Mouse (Mus musculus): Measurements from ENCODE around the gene Ankrd11. TPM values are rescaled to one million over a fixed set of nuclear protein-coding genes. Genes with fewer than 3 reads are reported as not detected.

The Ankrd11 gene
- polyA plus RNA-seq (2016; fragmentation: Nextera tagmentation; extraction: Ambion mirVana) = 43.9 and 44.0 TPM in 2 replicates

GRCm38 (mm10) chr8:123042158-123042973 is at the start of gene Ankrd11:
TSS of gene Ankrd11 (minus strand) at chr8:123042277.
- Histone ChIP-seq H3K4me2 (peak within 1 kb of the TSS; percentile 84), H3K27ac (peak within 1 kb of the TSS; percentile 100), H3K9me3 (replicated peaks) (no peaks in the 10 kb centered on the region), H3K36me3 (peaks cover 18% of the 10 kb centered on the region; the same call in 1 of the 2 replicates), H3K9ac (peak within 1 kb of the TSS; percentile 100), H3K27me3 (replicated peaks) (no peaks in the 10 kb centered on the region), H3K4me1 (peaks cover 59% of the 10 kb centered on the region), H3K4me3 (peak within 1 kb of the TSS; percentile 100)
- WGBS (ENCODE audit: insufficient replicate concordance) = under 1% methylated on average over 88 of the region's 91 CpGs
- peak; percentile 96 for ATAC-seq

- Histone ChIP-seq H3K4me3 (no peak overlapping the region), H3K36me3 (peaks cover 99% of the 10 kb centered on the region), H3K27me3 (replicated peaks) (no peaks in the 10 kb centered on the region), H3K4me1 (no peaks in the 10 kb centered on the region), H3K9me3 (replicated peaks) (no peaks in the 10 kb centered on the region), H3K27ac (no peak overlapping the region), H3K4me2 (no peak overlapping the region), H3K9ac (no peak overlapping the region)
- 74% methylated on average over 9 of the region's 9 CpGs for WGBS (ENCODE audit: insufficient replicate concordance)
- no peak for ATAC-seq
Observed at GRCm38 (mm10) chr8:123087289-123087688, 45.2 kb upstream of the Ankrd11 start.

- H3K9ac ChIP-seq = no peak overlapping the region
- no peaks in the 10 kb centered on the region for H3K27me3 ChIP-seq (replicated peaks)
- H3K36me3 ChIP-seq = peaks cover 98% of the 10 kb centered on the region
- H3K4me2 ChIP-seq = no peak overlapping the region
- no peaks in the 10 kb centered on the region for H3K4me1 ChIP-seq
- no peak overlapping the region for H3K4me3 ChIP-seq
- ATAC-seq = no peak
- 87% methylated on average over 12 of the region's 12 CpGs for WGBS (ENCODE audit: insufficient replicate concordance)
- H3K27ac ChIP-seq = no peak overlapping the region
- no peaks in the 10 kb centered on the region for H3K9me3 ChIP-seq (replicated peaks)
Observed at GRCm38 (mm10) chr8:123083610-123084009, 41.5 kb upstream of the Ankrd11 start.

- peaks cover 97% of the 10 kb centered on the region for H3K36me3 ChIP-seq
- 81% methylated on average over 6 of the region's 6 CpGs for WGBS (ENCODE audit: insufficient replicate concordance)
- no peak overlapping the region for H3K4me2 ChIP-seq
- no peak overlapping the region for H3K4me3 ChIP-seq
- no peaks in the 10 kb centered on the region for H3K27me3 ChIP-seq (replicated peaks)
- peaks cover under 1% of the 10 kb centered on the region; the same call in 1 of the 2 replicates for H3K4me1 ChIP-seq
- no peak overlapping the region for H3K9ac ChIP-seq
- ATAC-seq = no peak
- H3K27ac ChIP-seq = no peak overlapping the region
- no peaks in the 10 kb centered on the region for H3K9me3 ChIP-seq (replicated peaks)
Observed at GRCm38 (mm10) chr8:123082993-123083392, 40.9 kb upstream of the Ankrd11 start.

GRCm38 (mm10) chr8:123077213-123077612 is 35.1 kb upstream of the Ankrd11 start:
- no peaks in the 10 kb centered on the region for H3K27me3 ChIP-seq (replicated peaks)
- 0 out of 2 replicates have a peak overlapping the region, but pooled peaks have one; percentile 17 for H3K4me2 ChIP-seq
- H3K4me1 ChIP-seq = peaks cover 26% of the 10 kb centered on the region
- peak; percentile 85 for ATAC-seq
- 0 out of 2 replicates have a peak overlapping the region, but pooled peaks have one; percentile 8 for H3K9ac ChIP-seq
- no peak overlapping the region for H3K4me3 ChIP-seq
- H3K36me3 ChIP-seq = peaks cover 97% of the 10 kb centered on the region
- no peak overlapping the region; the same call in 1 of the 2 replicates for H3K27ac ChIP-seq
- 56% methylated on average over 6 of the region's 6 CpGs for WGBS (ENCODE audit: insufficient replicate concordance)
- H3K9me3 ChIP-seq (replicated peaks) = no peaks in the 10 kb centered on the region

GRCm38 (mm10) chr8:123071176-123071575 is 29.1 kb upstream of the Ankrd11 start:
- no peak overlapping the region for H3K4me2 ChIP-seq
- no peaks in the 10 kb centered on the region for H3K9me3 ChIP-seq (replicated peaks)
- H3K27me3 ChIP-seq (replicated peaks) = no peaks in the 10 kb centered on the region
- peaks cover 23% of the 10 kb centered on the region for H3K4me1 ChIP-seq
- no peak for ATAC-seq
- peaks cover 77% of the 10 kb centered on the region for H3K36me3 ChIP-seq
- H3K27ac ChIP-seq = no peak overlapping the region
- 73% methylated on average over 4 of the region's 4 CpGs for WGBS (ENCODE audit: insufficient replicate concordance)
- no peak overlapping the region for H3K4me3 ChIP-seq
- H3K9ac ChIP-seq = no peak overlapping the region

- Histone ChIP-seq H3K4me1 (peaks cover 32% of the 10 kb centered on the region), H3K9me3 (replicated peaks) (no peaks in the 10 kb centered on the region), H3K27me3 (replicated peaks) (no peaks in the 10 kb centered on the region), H3K27ac (peak overlapping the region; percentile 92), H3K9ac (peak overlapping the region; percentile 90), H3K36me3 (peaks cover 28% of the 10 kb centered on the region), H3K4me3 (peak overlapping the region; percentile 80), H3K4me2 (peak overlapping the region; percentile 79)
- 34% methylated on average over 7 of the region's 7 CpGs for WGBS (ENCODE audit: insufficient replicate concordance)
- ATAC-seq = no peak
Observed at GRCm38 (mm10) chr8:123066101-123066683, 24.1 kb upstream of the Ankrd11 start.

- Histone ChIP-seq H3K4me3 (peak overlapping the region; percentile 80), H3K9ac (peak overlapping the region; percentile 90), H3K36me3 (peaks cover 25% of the 10 kb centered on the region), H3K27ac (peak overlapping the region; percentile 92), H3K4me2 (peak overlapping the region; percentile 79), H3K9me3 (replicated peaks) (no peaks in the 10 kb centered on the region), H3K27me3 (replicated peaks) (no peaks in the 10 kb centered on the region), H3K4me1 (peaks cover 32% of the 10 kb centered on the region)
- peak; percentile 97 for ATAC-seq
- WGBS (ENCODE audit: insufficient replicate concordance) = under 1% methylated on average over 81 of the region's 84 CpGs
Observed at GRCm38 (mm10) chr8:123065214-123066100, 23.4 kb upstream of the Ankrd11 start.

GRCm38 (mm10) chr8:123064809-123065213 is 22.7 kb upstream of the Ankrd11 start:
- H3K9me3 ChIP-seq (replicated peaks) = no peaks in the 10 kb centered on the region
- ATAC-seq = peak; percentile 25

GRCm38 (mm10) chr8:123064072-123064471 is 22.0 kb upstream of the Ankrd11 start:
- H3K9ac ChIP-seq = peak overlapping the region; percentile 90
- peak overlapping the region; percentile 80 for H3K4me3 ChIP-seq
- no peak for ATAC-seq
- peak overlapping the region; percentile 79 for H3K4me2 ChIP-seq
- peaks cover 32% of the 10 kb centered on the region for H3K4me1 ChIP-seq
- WGBS (ENCODE audit: insufficient replicate concordance) = 80% methylated on average over 4 of the region's 4 CpGs
- H3K9me3 ChIP-seq (replicated peaks) = no peaks in the 10 kb centered on the region
- no peaks in the 10 kb centered on the region for H3K27me3 ChIP-seq (replicated peaks)
- peaks cover 19% of the 10 kb centered on the region for H3K36me3 ChIP-seq
- H3K27ac ChIP-seq = no peak overlapping the region

More at GRCm38 (mm10) chr8:123064809-123065213, 22.7 kb upstream of the Ankrd11 start:
- H3K36me3 ChIP-seq = peaks cover 24% of the 10 kb centered on the region
- under 1% methylated on average over 14 of the region's 14 CpGs for WGBS (ENCODE audit: insufficient replicate concordance)
- H3K4me2 ChIP-seq = peak overlapping the region; percentile 79
- H3K9ac ChIP-seq = peak overlapping the region; percentile 90
- peak overlapping the region; percentile 80 for H3K4me3 ChIP-seq
- peaks cover 32% of the 10 kb centered on the region for H3K4me1 ChIP-seq
- H3K27ac ChIP-seq = peak overlapping the region; percentile 92
- H3K27me3 ChIP-seq (replicated peaks) = no peaks in the 10 kb centered on the region

GRCm38 (mm10) chr8:123062721-123063120 is 20.6 kb upstream of the Ankrd11 start, which contains the start of gene Spg7:
TSS of gene Spg7 (plus strand) at chr8:123062942.
- ATAC-seq = no peak
- Histone ChIP-seq H3K36me3 (peaks cover 10% of the 10 kb centered on the region), H3K4me1 (peaks cover 32% of the 10 kb centered on the region), H3K27ac (no peak within 1 kb of the TSS), H3K9me3 (replicated peaks) (no peaks in the 10 kb centered on the region), H3K9ac (no peak within 1 kb of the TSS), H3K4me2 (no peak within 1 kb of the TSS), H3K27me3 (replicated peaks) (no peaks in the 10 kb centered on the region), H3K4me3 (no peak within 1 kb of the TSS)
- 71% methylated on average over 7 of the region's 7 CpGs for WGBS (ENCODE audit: insufficient replicate concordance)

Measured in liver, embryonic 12.5 days (tissue).